Mouse (Mus musculus): ENCODE measurements around the gene Nrxn1. TPM values are rescaled to one million over a fixed set of nuclear protein-coding genes. Genes with fewer than 3 reads are reported as not detected.

The Nrxn1 gene
- total RNA-seq, 1 experiment, result 2.9 TPM

DNA sequence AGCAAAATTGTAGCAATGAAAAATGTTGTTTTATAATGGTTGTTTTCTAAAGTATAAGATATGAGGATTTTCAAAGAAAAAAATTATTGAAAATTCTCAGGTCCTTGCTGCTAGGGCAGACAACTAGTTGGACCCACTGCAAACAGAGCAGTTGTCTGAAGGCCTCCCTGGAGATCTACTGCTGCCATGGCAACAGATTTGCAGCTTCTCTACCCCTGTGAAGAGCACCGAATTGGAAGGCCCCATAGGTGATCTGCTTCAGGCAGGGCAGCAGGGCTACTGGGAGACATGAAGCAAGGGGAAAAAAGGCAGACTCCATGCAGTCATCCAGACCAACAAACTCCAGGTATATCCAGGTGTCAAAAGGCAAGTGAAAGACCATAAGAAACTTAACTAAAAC is 896.1 kb downstream of the Nrxn1 start:
- H3K9ac ChIP-seq (ENCODE audit: insufficient read depth, low read depth, low read length, poor library complexity, severe bottlenecking), result no peak overlapping the region
- no peak for TF ChIP-seq MAFK (IDR thresholded peaks at IDR 0.05; ENCODE audit: insufficient read depth, low read depth, low read length)
- no peak for TF ChIP-seq ZC3H11A (IDR thresholded peaks at IDR 0.05; ENCODE audit: borderline replicate concordance, low read depth, low read length)
- TF ChIP-seq ZNF384 (IDR thresholded peaks at IDR 0.05; ENCODE audit: low read depth, low read length), result no peak
- TF ChIP-seq HCFC1 (IDR thresholded peaks at IDR 0.05; ENCODE audit: borderline replicate concordance, insufficient read depth, low read length), result no peak
- TF ChIP-seq CHD2 (IDR thresholded peaks at IDR 0.05; ENCODE audit: low read depth, low read length), result no peak
- H3K4me1 ChIP-seq (ENCODE audit: control insufficient read depth in 2 of 2, insufficient read depth in 2 of 2, low read length in 2 of 2, poor library complexity in 1 of 2), result no peaks in the 10 kb centered on the region
- H3K4me3 ChIP-seq (ENCODE audit: insufficient read depth in 1 of 2, low read depth in 1 of 2, low read length in 2 of 2, poor library complexity in 1 of 2, severe bottlenecking in 1 of 2), result no peak overlapping the region
- no peaks in the 10 kb centered on the region for H3K36me3 ChIP-seq (ENCODE audit: control insufficient read depth, insufficient read depth, low read length, poor library complexity, severe bottlenecking)
- in situ Hi-C loops (cut with MboI; ENCODE audit: low sequenced_read_pairs in 2 of 2, unreplicated experiment in 2 of 2), result no loop called here
- DNase-seq (ENCODE audit: low read depth, low spot score), result no peak
- H3K9me3 ChIP-seq (ENCODE audit: control insufficient read depth, insufficient read depth, low read depth, low read length), result no peaks in the 10 kb centered on the region
- no peak overlapping the region for H3K27ac ChIP-seq (ENCODE audit: insufficient read depth, low read depth, low read length, poor library complexity, severe bottlenecking)

DNA sequence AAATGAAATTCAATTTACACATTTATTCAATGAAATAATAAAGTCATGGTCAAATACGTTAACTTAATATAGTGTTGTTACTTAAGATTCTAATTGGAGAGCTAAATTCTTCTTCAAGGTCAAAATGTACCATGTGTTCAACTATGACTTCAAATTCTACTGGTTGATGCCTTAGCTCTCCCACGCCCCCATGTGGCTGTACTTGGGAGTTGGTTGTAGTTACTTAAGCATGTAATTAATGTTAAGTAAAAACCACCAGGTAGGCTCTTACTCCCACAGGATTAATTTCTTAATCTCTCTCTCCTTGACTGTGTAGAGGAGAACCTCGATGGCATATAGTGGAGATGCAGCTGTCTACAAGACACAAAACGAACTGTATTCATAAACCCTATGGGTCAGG is 951.3 kb downstream of the Nrxn1 start:
- Histone ChIP-seq H3K4me3 (ENCODE audit: insufficient read depth in 1 of 2, low read depth in 1 of 2, low read length in 2 of 2, poor library complexity in 1 of 2, severe bottlenecking in 1 of 2) (no peak overlapping the region), H3K4me1 (ENCODE audit: control insufficient read depth in 2 of 2, insufficient read depth in 2 of 2, low read length in 2 of 2, poor library complexity in 1 of 2) (no peaks in the 10 kb centered on the region), H3K27ac (ENCODE audit: insufficient read depth, low read depth, low read length, poor library complexity, severe bottlenecking) (no peak overlapping the region), H3K9ac (ENCODE audit: insufficient read depth, low read depth, low read length, poor library complexity, severe bottlenecking) (no peak overlapping the region), H3K9me3 (ENCODE audit: control insufficient read depth, insufficient read depth, low read depth, low read length) (no peaks in the 10 kb centered on the region), H3K36me3 (ENCODE audit: control insufficient read depth, insufficient read depth, low read length, poor library complexity, severe bottlenecking) (no peaks in the 10 kb centered on the region)
- TF ChIP-seq ZNF384 (IDR thresholded peaks at IDR 0.05; ENCODE audit: low read depth, low read length) (no peak), HCFC1 (IDR thresholded peaks at IDR 0.05; ENCODE audit: borderline replicate concordance, insufficient read depth, low read length) (no peak), ZC3H11A (IDR thresholded peaks at IDR 0.05; ENCODE audit: borderline replicate concordance, low read depth, low read length) (peak; percentile 66; the same call in 1 of the 2 replicates)
- DNase-seq (ENCODE audit: low read depth, low spot score), result peak; percentile 48
- in situ Hi-C loops (cut with MboI; ENCODE audit: low sequenced_read_pairs in 2 of 2, unreplicated experiment in 2 of 2), result no loop called here

DNA sequence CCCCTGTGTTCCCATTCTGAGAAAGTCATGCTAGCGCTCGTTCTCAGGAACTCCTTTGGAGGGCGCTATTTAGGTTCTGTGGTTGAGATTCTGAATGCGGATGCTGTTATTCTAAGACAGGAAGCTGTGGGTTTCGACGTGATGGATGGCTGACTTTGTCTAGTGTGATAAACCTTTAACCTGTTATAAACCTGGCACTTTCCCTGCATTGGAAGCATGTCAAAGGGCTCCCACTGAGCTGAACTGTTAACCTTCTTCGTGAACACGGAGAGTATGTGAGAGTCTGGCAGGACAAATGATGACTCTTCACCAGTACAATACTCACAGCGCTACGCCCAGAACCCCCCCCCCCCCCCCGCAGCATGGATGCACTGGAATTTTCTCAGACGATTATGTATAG is 962.0 kb downstream of the Nrxn1 start:
- Histone ChIP-seq H3K9me3 (ENCODE audit: control insufficient read depth, insufficient read depth, low read depth, low read length) (no peaks in the 10 kb centered on the region), H3K4me1 (ENCODE audit: control insufficient read depth in 2 of 2, insufficient read depth in 2 of 2, low read length in 2 of 2, poor library complexity in 1 of 2) (no peaks in the 10 kb centered on the region), H3K27ac (ENCODE audit: insufficient read depth, low read depth, low read length, poor library complexity, severe bottlenecking) (no peak overlapping the region), H3K36me3 (ENCODE audit: control insufficient read depth, insufficient read depth, low read length, poor library complexity, severe bottlenecking) (no peaks in the 10 kb centered on the region), H3K9ac (ENCODE audit: insufficient read depth, low read depth, low read length, poor library complexity, severe bottlenecking) (no peak overlapping the region), H3K4me3 (ENCODE audit: insufficient read depth in 1 of 2, low read depth in 1 of 2, low read length in 2 of 2, poor library complexity in 1 of 2, severe bottlenecking in 1 of 2) (no peak overlapping the region)
- TF ChIP-seq CHD2 (IDR thresholded peaks at IDR 0.05; ENCODE audit: low read depth, low read length), result no peak
- no peak for TF ChIP-seq ZNF384 (IDR thresholded peaks at IDR 0.05; ENCODE audit: low read depth, low read length)
- no peak for TF ChIP-seq HCFC1 (IDR thresholded peaks at IDR 0.05; ENCODE audit: borderline replicate concordance, insufficient read depth, low read length)
- no peak for TF ChIP-seq ZC3H11A (IDR thresholded peaks at IDR 0.05; ENCODE audit: borderline replicate concordance, low read depth, low read length)
- TF ChIP-seq MAFK (IDR thresholded peaks at IDR 0.05; ENCODE audit: insufficient read depth, low read depth, low read length), result no peak
- no peak for DNase-seq (ENCODE audit: low read depth, low spot score)
- in situ Hi-C loops (cut with MboI; ENCODE audit: low sequenced_read_pairs in 2 of 2, unreplicated experiment in 2 of 2), result no loop called here

DNA sequence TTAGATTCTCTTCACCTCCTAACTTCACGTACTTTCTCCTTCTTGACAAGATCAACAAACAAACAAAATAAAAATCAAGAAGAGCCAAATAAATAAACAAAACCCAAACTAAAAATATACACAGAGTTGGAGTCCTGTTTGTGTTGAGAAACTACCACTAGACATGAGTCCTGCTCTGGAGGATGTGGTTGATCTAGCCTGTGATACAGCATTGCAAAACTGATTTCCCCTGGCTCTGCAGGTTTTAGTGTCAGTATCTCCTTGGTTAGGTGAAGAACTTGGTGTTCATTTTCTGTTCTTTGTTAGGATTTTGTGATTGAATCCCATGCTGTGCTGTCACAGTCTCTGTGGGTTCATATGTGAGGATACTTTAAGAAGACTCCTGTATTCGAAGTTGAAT is 963.7 kb downstream of the Nrxn1 start:
- Histone ChIP-seq H3K4me3 (ENCODE audit: insufficient read depth in 1 of 2, low read depth in 1 of 2, low read length in 2 of 2, poor library complexity in 1 of 2, severe bottlenecking in 1 of 2) (no peak overlapping the region), H3K9ac (ENCODE audit: insufficient read depth, low read depth, low read length, poor library complexity, severe bottlenecking) (no peak overlapping the region), H3K27ac (ENCODE audit: insufficient read depth, low read depth, low read length, poor library complexity, severe bottlenecking) (no peak overlapping the region), H3K9me3 (ENCODE audit: control insufficient read depth, insufficient read depth, low read depth, low read length) (no peaks in the 10 kb centered on the region), H3K4me1 (ENCODE audit: control insufficient read depth in 2 of 2, insufficient read depth in 2 of 2, low read length in 2 of 2, poor library complexity in 1 of 2) (no peaks in the 10 kb centered on the region), H3K36me3 (ENCODE audit: control insufficient read depth, insufficient read depth, low read length, poor library complexity, severe bottlenecking) (no peaks in the 10 kb centered on the region)
- in situ Hi-C loops (cut with MboI; ENCODE audit: low sequenced_read_pairs in 2 of 2, unreplicated experiment in 2 of 2), result no loop called here
- no peak for TF ChIP-seq ZNF384 (IDR thresholded peaks at IDR 0.05; ENCODE audit: low read depth, low read length)
- TF ChIP-seq CHD2 (IDR thresholded peaks at IDR 0.05; ENCODE audit: low read depth, low read length), result no peak
- TF ChIP-seq HCFC1 (IDR thresholded peaks at IDR 0.05; ENCODE audit: borderline replicate concordance, insufficient read depth, low read length), result no peak
- no peak for TF ChIP-seq MAFK (IDR thresholded peaks at IDR 0.05; ENCODE audit: insufficient read depth, low read depth, low read length)
- no peak for TF ChIP-seq ZC3H11A (IDR thresholded peaks at IDR 0.05; ENCODE audit: borderline replicate concordance, low read depth, low read length)
- no peak for DNase-seq (ENCODE audit: low read depth, low spot score)

DNA sequence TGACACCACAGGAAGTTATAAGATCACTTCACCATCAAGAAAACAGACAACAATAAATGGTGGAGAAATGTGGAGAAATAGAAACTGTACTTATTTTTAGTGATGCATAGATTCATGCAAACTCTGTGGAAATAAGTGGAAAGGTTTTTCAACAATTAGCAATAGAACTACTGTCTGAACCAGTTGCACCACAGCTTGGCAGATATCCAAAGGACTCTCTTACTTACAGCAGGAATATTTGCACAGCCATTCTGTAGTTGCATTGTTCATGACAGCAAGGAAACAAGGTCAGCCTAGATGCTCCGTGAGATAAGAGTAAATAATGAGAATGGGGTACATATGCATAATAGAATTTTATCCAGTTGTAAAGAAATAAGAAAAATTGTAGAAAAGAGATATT is 965.3 kb downstream of the Nrxn1 start:
- no peaks in the 10 kb centered on the region for H3K4me1 ChIP-seq (ENCODE audit: control insufficient read depth in 2 of 2, insufficient read depth in 2 of 2, low read length in 2 of 2, poor library complexity in 1 of 2)
- TF ChIP-seq ZNF384 (IDR thresholded peaks at IDR 0.05; ENCODE audit: low read depth, low read length) (no peak), MAFK (IDR thresholded peaks at IDR 0.05; ENCODE audit: insufficient read depth, low read depth, low read length) (no peak), ZC3H11A (IDR thresholded peaks at IDR 0.05; ENCODE audit: borderline replicate concordance, low read depth, low read length) (no peak), CHD2 (IDR thresholded peaks at IDR 0.05; ENCODE audit: low read depth, low read length) (no peak), HCFC1 (IDR thresholded peaks at IDR 0.05; ENCODE audit: borderline replicate concordance, insufficient read depth, low read length) (no peak)
- H3K9ac ChIP-seq (ENCODE audit: insufficient read depth, low read depth, low read length, poor library complexity, severe bottlenecking), result no peak overlapping the region
- in situ Hi-C loops (cut with MboI; ENCODE audit: low sequenced_read_pairs in 2 of 2, unreplicated experiment in 2 of 2), result no loop called here
- H3K36me3 ChIP-seq (ENCODE audit: control insufficient read depth, insufficient read depth, low read length, poor library complexity, severe bottlenecking), result no peaks in the 10 kb centered on the region
- no peak overlapping the region for H3K27ac ChIP-seq (ENCODE audit: insufficient read depth, low read depth, low read length, poor library complexity, severe bottlenecking)
- H3K4me3 ChIP-seq (ENCODE audit: insufficient read depth in 1 of 2, low read depth in 1 of 2, low read length in 2 of 2, poor library complexity in 1 of 2, severe bottlenecking in 1 of 2), result no peak overlapping the region
- no peak for DNase-seq (ENCODE audit: low read depth, low spot score)
- H3K9me3 ChIP-seq (ENCODE audit: control insufficient read depth, insufficient read depth, low read depth, low read length), result no peaks in the 10 kb centered on the region

Data from ES-E14 (cell line).